Mouse (Mus musculus) spleen, adult 12 weeks (tissue): ENCODE data around the gene Cachd1.

Source experiments
- DNase-seq: peaks from one replicate; pipeline ENCODE4 v3.0.0; 2022; ENCODE audit warnings: low spot score

Cachd1 gene

GRCm38 (mm10) chr4:100793147-100793546 lies 16.7 kb downstream of the Cachd1 start:
- DNase-seq, result no peak

- no peak for DNase-seq
Measured at GRCm38 (mm10) chr4:100795523-100795922, 19.0 kb downstream of the Cachd1 start.

GRCm38 (mm10) chr4:100800730-100801442 lies 24.4 kb downstream of the Cachd1 start:
- no peak for DNase-seq

- DNase-seq, result no peak
Measured at GRCm38 (mm10) chr4:100801443-100801786, 24.9 kb downstream of the Cachd1 start.

GRCm38 (mm10) chr4:100811057-100811695 lies 34.7 kb downstream of the Cachd1 start:
- no peak for DNase-seq

GRCm38 (mm10) chr4:100811802-100812510 lies 35.5 kb downstream of the Cachd1 start:
- DNase-seq, result no peak

- DNase-seq, result no peak
Measured at GRCm38 (mm10) chr4:100813767-100814461, 37.4 kb downstream of the Cachd1 start.

GRCm38 (mm10) chr4:100819238-100819637 lies 42.8 kb downstream of the Cachd1 start:
- DNase-seq, result no peak

GRCm38 (mm10) chr4:100822526-100822925 lies 46.1 kb downstream of the Cachd1 start:
- DNase-seq, result no peak

GRCm38 (mm10) chr4:100827374-100827773 lies 50.9 kb downstream of the Cachd1 start:
- no peak for DNase-seq

- DNase-seq, result no peak
Measured at GRCm38 (mm10) chr4:100828737-100829136, 52.3 kb downstream of the Cachd1 start.

GRCm38 (mm10) chr4:100837205-100837604 lies 60.7 kb downstream of the Cachd1 start:
- DNase-seq, result no peak

GRCm38 (mm10) chr4:100842629-100843028 lies 66.2 kb downstream of the Cachd1 start:
- DNase-seq, result no peak

GRCm38 (mm10) chr4:100843119-100843518 lies 66.6 kb downstream of the Cachd1 start:
- no peak for DNase-seq

GRCm38 (mm10) chr4:100850846-100851495 lies 74.5 kb downstream of the Cachd1 start:
- DNase-seq, result no peak

- no peak for DNase-seq
Measured at GRCm38 (mm10) chr4:100852448-100852847, 76.0 kb downstream of the Cachd1 start.

- DNase-seq, result no peak
Measured at GRCm38 (mm10) chr4:100853426-100853825, 77.0 kb downstream of the Cachd1 start.

- DNase-seq, result no peak
Measured at GRCm38 (mm10) chr4:100855373-100855772, 78.9 kb downstream of the Cachd1 start.

GRCm38 (mm10) chr4:100857411-100857869 lies 81.0 kb downstream of the Cachd1 start:
- no peak for DNase-seq

- no peak for DNase-seq
Measured at GRCm38 (mm10) chr4:100863861-100864428, 87.5 kb downstream of the Cachd1 start.

- DNase-seq, result no peak
Measured at GRCm38 (mm10) chr4:100865423-100865822, 88.9 kb downstream of the Cachd1 start.
